Mouse (Mus musculus) liver, embryonic 14.5 days (tissue): Measurements from ENCODE around the gene Cyth2.

ENCODE experiments used
- CTCF ChIP-seq: IDR thresholded peaks from 2 replicates; pipeline ENCODE4 v1.5.1; 2016; ENCODE audit warnings: antibody characterized with exemption, low read depth, control low read depth
- EP300 ChIP-seq: IDR thresholded peaks from 2 replicates; pipeline ENCODE4 v1.6.1; 2016; ENCODE audit warnings: antibody characterized with exemption, low read depth

- TF ChIP-seq CTCF: no peak
- no peak for TF ChIP-seq EP300
Observed at GRCm38 (mm10) chr7:45856950-45857901, 42.8 kb upstream of the Cyth2 start.
